ENCODE assay signal across 8 mouse cellular contexts in genomic region chr19:6924461-6925306, GRCm38 (mm10). TPM values are rescaled to one million over a fixed set of nuclear protein-coding genes. Genes with fewer than 3 reads are reported as not detected.
A peak's percentile ranks its signal among the peaks of the same experiment; 100 is the strongest.
DNase-seq lines count a peak whose midpoint lies in the region; ATAC-seq and TF ChIP-seq lines count a peak whose summit lies in the region.

No protein-coding gene starts in this region.

- H3K4me2 ChIP-seq in limb, embryonic 11.5 days (ENCODE audit: low read depth, severe bottlenecking) = peak overlapping the region; percentile 23; the same call in 1 of the 2 replicates
- H3K4me2 ChIP-seq in midbrain, embryonic 14.5 days (ENCODE audit: low read length) = 0 out of 2 replicates have a peak overlapping the region, but pooled peaks have one; percentile 0

- H3K36me3 ChIP-seq in kidney, adult 2 months (ENCODE audit: control insufficient read depth, insufficient read depth, low read length) = no peaks in the 10 kb centered on the region
- no peaks in the 10 kb centered on the region for H3K36me3 ChIP-seq in limb, embryonic 11.5 days (ENCODE audit: control insufficient read depth, insufficient read depth, low read length)
- H3K36me3 ChIP-seq in midbrain, embryonic 14.5 days (ENCODE audit: control insufficient read depth, insufficient read depth, low read length) = no peaks in the 10 kb centered on the region

- peak; percentile 81 for TF ChIP-seq CTCF in kidney, adult 2 months (conservative IDR thresholded peaks at IDR 0.05; ENCODE audit: insufficient read depth, insufficient read length, low read depth, low read length)

- H3K9me3 ChIP-seq in limb, embryonic 11.5 days (ENCODE audit: control insufficient read depth, low read length) = no peaks in the 10 kb centered on the region
- H3K9me3 ChIP-seq in midbrain, embryonic 14.5 days (ENCODE audit: control insufficient read depth, low read length) = no peaks in the 10 kb centered on the region

- 3% methylated on average over 39 of the region's 39 CpGs for WGBS in kidney, adult 2 months
- WGBS in limb, embryonic 11.5 days = 5% methylated on average over 39 of the region's 39 CpGs
- 3% methylated on average over 39 of the region's 39 CpGs for whole genome bisulfite sequencing in midbrain, embryonic 14.5 days

- peak; percentile 83 to 96 for DNase-seq in adrenal gland, adult (ENCODE audit: inconsistent age in 2 of 2, low spot score in 1 of 2)
- DNase-seq in cerebellum, postnatal 4 days (ENCODE audit: low spot score in 2 of 2) = peak; percentile 81 to 84
- DNase-seq in heart, adult 18-20 months = peak; percentile 83 to 96
- peak; percentile 92 for DNase-seq in kidney, adult 2 months
- DNase-seq in limb, embryonic 11.5 days (ENCODE audit: low spot score) = peak; percentile 87
- peak; percentile 90 for DNase-seq in midbrain, embryonic 14.5 days
- peak; percentile 68 to 79 for DNase-seq in spleen, postnatal 36 days (ENCODE audit: low spot score in 2 of 2)

- H3K27ac ChIP-seq in kidney, adult 2 months (ENCODE audit: insufficient read depth, low read depth, low read length) = no peak overlapping the region
- H3K27ac ChIP-seq in limb, embryonic 11.5 days (replicated peaks; ENCODE audit: low read depth, low read length) = no peak overlapping the region
- no peak overlapping the region for H3K27ac ChIP-seq in midbrain, embryonic 14.5 days (replicated peaks; ENCODE audit: low read depth, low read length)

- no peak overlapping the region for H3K9ac ChIP-seq in limb, embryonic 11.5 days (ENCODE audit: low read length)
- no peak overlapping the region for H3K9ac ChIP-seq in midbrain, embryonic 14.5 days (replicated peaks; ENCODE audit: low read length)

- H3K4me3 ChIP-seq in kidney, adult 2 months (ENCODE audit: insufficient read depth, low read depth, low read length) = peak overlapping the region; percentile 12; the same call in 1 of the 2 replicates
- no peak overlapping the region for H3K4me3 ChIP-seq in limb, embryonic 11.5 days (ENCODE audit: low read depth, low read length)
- H3K4me3 ChIP-seq in midbrain, embryonic 14.5 days (replicated peaks; ENCODE audit: low read depth, low read length) = 0 out of 2 replicates have a peak overlapping the region, but pooled peaks have one; percentile 5

- no peaks in the 10 kb centered on the region for H3K27me3 ChIP-seq in kidney, adult 2 months (replicated peaks; ENCODE audit: control insufficient read depth, insufficient read depth, low read length)
- peaks cover 63% of the 10 kb centered on the region for H3K27me3 ChIP-seq in limb, embryonic 11.5 days (ENCODE audit: control insufficient read depth, insufficient read depth, low read length)
- H3K27me3 ChIP-seq in midbrain, embryonic 14.5 days (ENCODE audit: control insufficient read depth, insufficient read depth, low read length) = peaks cover 67% of the 10 kb centered on the region

- no peak for TF ChIP-seq POLR2A in kidney, adult 2 months (IDR thresholded peaks at IDR 0.05; ENCODE audit: low read depth, low read length)

- peaks cover 17% of the 10 kb centered on the region; the same call in 1 of the 2 replicates for H3K4me1 ChIP-seq in kidney, adult 2 months (ENCODE audit: control insufficient read depth, insufficient read depth, low read length)
- peaks cover 7% of the 10 kb centered on the region for H3K4me1 ChIP-seq in limb, embryonic 11.5 days (ENCODE audit: control insufficient read depth, insufficient read depth, low read length)
- H3K4me1 ChIP-seq in midbrain, embryonic 14.5 days (ENCODE audit: control insufficient read depth, insufficient read depth, low read length) = peaks cover 18% of the 10 kb centered on the region

- no peak for ATAC-seq in limb, embryonic 11.5 days (ENCODE audit: insufficient number of reproducible peaks, low FRiP score, low TSS enrichment, low read depth)
- no peak for ATAC-seq in midbrain, embryonic 14.5 days (ENCODE audit: low FRiP score, low TSS enrichment)
- ATAC-seq in megakaryocyte-erythroid progenitor cell, adult 5-6 weeks (replicated peaks; ENCODE audit: low FRiP score, low TSS enrichment, poor library complexity, severe bottlenecking) = no peak

RNA-seq across cellular contexts. Expression of gene Catsperz, which starts 0.5 kb away (rescaled TPM):
- total RNA-seq in heart, adult 18-20 months (2021) = not detected
- polyA plus RNA-seq in kidney, adult 2 months (2012; rRNA removed) = 0.44 and 0.99 TPM in 2 replicates
- 0.71 and 1.3 TPM in 2 replicates for polyA plus RNA-seq in limb, embryonic 11.5 days (2014; fragmentation: Nextera tagmentation; extraction: Ambion mirVana)
- 0.53 and 0.78 TPM in 2 replicates for polyA plus RNA-seq in midbrain, embryonic 14.5 days (2014; fragmentation: Nextera tagmentation; extraction: Ambion mirVana)
- total RNA-seq in megakaryocyte-erythroid progenitor cell, adult 5-6 weeks (2014; fragmentation: Nextera tagmentation) = not detected in 2 replicates
- total RNA-seq in megakaryocyte-erythroid progenitor cell, adult 5-6 weeks (2017) = not detected in 2 replicates

RNA-seq across cellular contexts. Expression of gene Esrra, which starts 3.1 kb away (rescaled TPM):
- 100 to 1,000 TPM; 150 to 178 TPM for total RNA-seq in heart, adult 18-20 months (2021)
- 134 and 155 TPM in 2 replicates for polyA plus RNA-seq in kidney, adult 2 months (2012; rRNA removed)
- polyA plus RNA-seq in limb, embryonic 11.5 days (2014; fragmentation: Nextera tagmentation; extraction: Ambion mirVana) = 1.9 and 3.3 TPM in 2 replicates
- 6.9 and 13.6 TPM in 2 replicates for polyA plus RNA-seq in midbrain, embryonic 14.5 days (2014; fragmentation: Nextera tagmentation; extraction: Ambion mirVana)
- total RNA-seq in megakaryocyte-erythroid progenitor cell, adult 5-6 weeks (2014; fragmentation: Nextera tagmentation) = 14.1 and 18.9 TPM in 2 replicates
- 10.8 and 18.4 TPM in 2 replicates for total RNA-seq in megakaryocyte-erythroid progenitor cell, adult 5-6 weeks (2017)

RNA-seq across cellular contexts. Expression of gene Kcnk4, which starts 9.6 kb away (rescaled TPM):
- total RNA-seq in heart, adult 18-20 months (2021) = not detected
- 0.07 and 0.08 TPM in 2 replicates for polyA plus RNA-seq in kidney, adult 2 months (2012; rRNA removed)
- 0.24 and 0.31 TPM in 2 replicates for polyA plus RNA-seq in limb, embryonic 11.5 days (2014; fragmentation: Nextera tagmentation; extraction: Ambion mirVana)
- polyA plus RNA-seq in midbrain, embryonic 14.5 days (2014; fragmentation: Nextera tagmentation; extraction: Ambion mirVana) = 1.9 and 3.4 TPM in 2 replicates
- not detected in 2 replicates for total RNA-seq in megakaryocyte-erythroid progenitor cell, adult 5-6 weeks (2014; fragmentation: Nextera tagmentation)
- not detected in 2 replicates for total RNA-seq in megakaryocyte-erythroid progenitor cell, adult 5-6 weeks (2017)

RNA-seq across cellular contexts. Expression of gene Prdx5, which starts 14.8 kb away (rescaled TPM):
- 100 to 1,000 TPM; 763 to 838 TPM for total RNA-seq in heart, adult 18-20 months (2021)
- polyA plus RNA-seq in kidney, adult 2 months (2012; rRNA removed) = 1,575 and 2,285 TPM in 2 replicates
- polyA plus RNA-seq in limb, embryonic 11.5 days (2014; fragmentation: Nextera tagmentation; extraction: Ambion mirVana) = 74.7 and 90.5 TPM in 2 replicates
- 215 and 328 TPM in 2 replicates for polyA plus RNA-seq in midbrain, embryonic 14.5 days (2014; fragmentation: Nextera tagmentation; extraction: Ambion mirVana)
- 76.5 and 87.1 TPM in 2 replicates for total RNA-seq in megakaryocyte-erythroid progenitor cell, adult 5-6 weeks (2014; fragmentation: Nextera tagmentation)
- total RNA-seq in megakaryocyte-erythroid progenitor cell, adult 5-6 weeks (2017) = 101 and 126 TPM in 2 replicates

RNA-seq across cellular contexts. Expression of gene Trmt112, which starts 15.2 kb away (rescaled TPM):
- total RNA-seq in heart, adult 18-20 months (2021) = 10 to 100 TPM; 37.7 to 39.3 TPM
- 133 and 146 TPM in 2 replicates for polyA plus RNA-seq in kidney, adult 2 months (2012; rRNA removed)
- 173 and 177 TPM in 2 replicates for polyA plus RNA-seq in limb, embryonic 11.5 days (2014; fragmentation: Nextera tagmentation; extraction: Ambion mirVana)
- polyA plus RNA-seq in midbrain, embryonic 14.5 days (2014; fragmentation: Nextera tagmentation; extraction: Ambion mirVana) = 115 and 140 TPM in 2 replicates
- total RNA-seq in megakaryocyte-erythroid progenitor cell, adult 5-6 weeks (2014; fragmentation: Nextera tagmentation) = 185 and 221 TPM in 2 replicates
- total RNA-seq in megakaryocyte-erythroid progenitor cell, adult 5-6 weeks (2017) = 235 and 364 TPM in 2 replicates
